Mouse (Mus musculus) right cerebral cortex, postnatal 4 days (tissue): ENCODE results near the gene Ube2i.
A peak's percentile ranks its signal among the peaks of the same experiment; 100 is the strongest.

Source experiments
- DNase-seq: peaks from one replicate; pipeline ENCODE4 v3.0.0-alpha.2; 2022

Gene Ube2i

DNA sequence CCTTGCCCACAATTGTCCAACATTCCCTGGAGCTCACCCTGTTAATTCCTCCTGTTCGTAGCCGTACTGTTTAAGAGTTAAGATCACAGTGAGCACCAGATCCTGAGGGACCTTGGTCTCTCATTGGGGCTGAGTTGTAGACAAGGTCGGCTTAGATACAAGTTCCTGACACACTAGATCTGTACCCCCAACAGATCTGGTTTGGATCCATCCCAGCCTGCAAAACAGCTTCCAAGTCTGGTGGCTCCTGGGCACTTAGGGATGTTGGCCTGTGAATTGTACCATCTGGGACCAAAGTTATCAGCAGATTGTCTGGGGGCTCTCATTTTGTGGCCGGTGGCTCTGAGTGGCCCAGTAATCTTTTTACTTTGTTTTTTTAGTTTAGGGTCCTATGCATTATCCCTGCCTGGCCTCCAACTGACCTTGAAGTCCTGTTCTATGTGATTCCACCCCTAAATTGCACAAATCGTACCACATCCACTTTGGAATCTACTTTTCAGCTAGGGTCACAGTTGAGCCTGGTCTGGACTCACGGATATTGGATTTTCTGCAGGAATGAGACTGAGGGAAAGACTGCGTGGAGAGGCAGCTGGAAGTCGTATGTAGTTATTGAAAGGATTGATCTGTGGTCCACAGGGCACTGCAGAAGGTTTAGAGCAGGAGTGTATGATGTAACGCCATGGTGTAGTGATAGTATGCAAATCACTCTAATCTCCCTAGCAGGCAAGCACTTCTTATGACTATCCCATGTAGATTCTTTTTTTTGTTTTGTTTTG lies at the start of gene Ube2i:
Gene Ube2i, minus strand, starts transcription at position 52 of the 776 bp plus-strand sequence.
- no peak for DNase-seq

DNA sequence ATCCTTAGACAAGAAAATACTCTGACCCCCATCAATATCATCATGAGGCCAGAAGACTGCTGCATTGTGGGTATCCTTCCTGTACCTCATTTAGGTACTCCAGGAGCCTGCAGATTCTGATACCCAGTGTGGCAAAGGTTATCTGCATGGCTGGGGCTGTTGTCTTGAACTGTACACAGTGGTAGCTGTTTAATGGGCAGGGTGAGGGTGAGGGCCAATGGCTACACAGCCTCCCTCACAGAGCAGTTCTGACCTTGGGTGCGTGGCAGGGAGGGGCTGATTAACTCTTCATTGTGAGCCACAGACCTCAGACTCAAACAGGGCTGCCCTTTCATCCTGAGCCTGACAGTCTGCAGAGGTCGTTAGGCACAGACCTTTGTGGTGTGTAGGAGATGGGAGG lies 48.5 kb upstream of the Ube2i start:
- no peak for DNase-seq

DNA sequence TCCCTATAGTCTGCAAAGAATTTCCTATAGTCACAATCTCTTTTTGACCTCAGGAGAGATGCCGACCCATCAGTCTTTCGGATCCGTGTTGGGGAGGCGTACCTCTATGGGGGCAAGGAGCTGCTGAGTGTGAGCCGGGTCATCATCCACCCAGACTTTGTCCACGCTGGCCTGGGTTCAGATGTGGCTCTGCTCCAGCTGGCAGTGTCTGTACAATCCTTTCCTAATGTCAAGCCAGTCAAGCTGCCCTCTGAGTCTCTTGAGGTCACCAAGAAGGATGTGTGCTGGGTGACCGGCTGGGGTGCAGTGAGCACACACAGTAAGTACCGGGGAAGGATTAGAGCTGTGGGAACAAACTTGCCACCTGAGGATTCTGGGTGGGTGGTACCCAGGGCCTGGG lies 46.4 kb upstream of the Ube2i start:
- DNase-seq = no peak

DNA sequence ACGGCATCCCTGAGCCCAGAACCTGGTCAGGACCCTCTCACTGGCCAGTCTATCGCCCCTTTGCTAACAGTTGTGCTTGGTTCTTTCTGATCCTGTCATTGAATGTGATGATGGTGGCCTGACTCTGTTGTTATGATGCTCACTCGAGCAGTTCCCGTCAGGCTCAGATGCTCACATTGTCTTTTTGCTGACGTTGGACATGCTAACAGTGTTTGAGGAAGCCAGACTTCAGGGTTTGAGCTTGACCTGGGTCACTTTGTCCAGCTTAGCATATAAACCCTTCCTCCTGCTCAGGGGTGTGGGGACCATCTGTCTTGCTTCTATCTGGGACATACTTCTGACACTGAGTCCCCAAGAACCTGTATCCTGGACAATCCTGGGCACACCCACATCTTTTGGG lies 43.9 kb upstream of the Ube2i start, which contains the start of gene Prss29:
Gene Prss29, plus strand, starts transcription at position 301 of the 400 bp plus-strand sequence.
- no peak for DNase-seq

DNA sequence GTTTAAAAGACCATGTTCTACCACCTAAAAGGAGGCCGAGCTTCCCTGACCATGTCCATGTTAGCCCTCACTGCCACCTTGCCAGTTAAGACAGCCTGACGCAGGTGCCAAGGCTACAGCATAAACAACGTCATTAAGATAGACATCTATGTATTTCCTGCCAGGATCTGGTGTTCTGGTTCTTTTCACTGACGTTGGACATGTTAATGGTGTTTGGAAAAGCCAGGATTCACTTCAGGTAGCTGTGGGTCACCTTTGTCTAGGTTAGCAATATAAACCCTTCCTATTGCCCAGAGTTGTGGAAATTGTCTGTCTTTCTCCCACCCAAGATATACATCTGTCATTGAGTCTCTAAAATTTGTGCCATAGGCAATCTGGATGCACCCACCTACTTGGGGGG lies 33.9 kb upstream of the Ube2i start, which contains the start of gene Prss28:
Gene Prss28, plus strand, starts transcription at position 301 of the 400 bp plus-strand sequence.
- DNase-seq = no peak

DNA sequence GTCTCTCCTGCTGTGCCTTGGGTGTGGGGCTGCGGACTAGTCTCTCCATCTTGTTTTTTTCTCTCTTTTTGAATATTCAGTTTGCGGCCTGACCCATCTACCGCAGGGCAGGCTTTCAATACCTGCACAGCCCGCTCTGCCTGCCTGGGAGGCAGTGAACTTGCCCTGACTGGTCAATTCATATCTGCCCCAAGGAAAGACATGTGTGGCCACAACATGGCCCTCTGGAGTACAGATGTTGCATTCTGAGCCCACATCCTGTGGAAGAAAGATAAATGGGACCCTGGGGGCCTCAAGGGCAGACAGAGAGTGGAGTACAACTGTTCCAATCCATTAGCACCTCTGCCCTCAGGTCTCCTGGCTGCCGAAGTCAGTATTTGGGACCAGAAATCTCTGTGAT lies 23.7 kb upstream of the Ube2i start, which contains the start of gene Prss34:
Gene Prss34, plus strand, starts transcription at position 301 of the 400 bp plus-strand sequence.
- DNase-seq = no peak

DNA sequence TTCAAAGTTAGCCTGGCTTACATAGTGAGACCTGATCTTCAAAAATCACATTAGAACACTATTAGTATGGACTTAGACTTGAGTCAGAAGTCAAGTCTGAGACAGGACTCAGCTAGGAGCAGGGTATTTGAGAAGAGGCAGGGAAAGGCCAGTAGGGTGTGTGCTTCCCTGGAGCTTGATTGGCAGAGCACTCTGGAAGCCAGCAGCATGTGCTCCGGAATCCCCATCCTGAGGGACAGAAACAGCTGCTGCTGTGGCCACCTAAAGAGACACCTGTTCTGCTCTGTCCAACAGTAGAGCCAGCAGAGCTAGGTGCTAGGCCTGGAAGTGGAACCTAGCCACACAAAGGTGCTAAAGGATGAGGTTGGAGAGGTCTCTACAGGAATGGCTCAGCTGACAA lies 19.7 kb upstream of the Ube2i start:
- DNase-seq = no peak

DNA sequence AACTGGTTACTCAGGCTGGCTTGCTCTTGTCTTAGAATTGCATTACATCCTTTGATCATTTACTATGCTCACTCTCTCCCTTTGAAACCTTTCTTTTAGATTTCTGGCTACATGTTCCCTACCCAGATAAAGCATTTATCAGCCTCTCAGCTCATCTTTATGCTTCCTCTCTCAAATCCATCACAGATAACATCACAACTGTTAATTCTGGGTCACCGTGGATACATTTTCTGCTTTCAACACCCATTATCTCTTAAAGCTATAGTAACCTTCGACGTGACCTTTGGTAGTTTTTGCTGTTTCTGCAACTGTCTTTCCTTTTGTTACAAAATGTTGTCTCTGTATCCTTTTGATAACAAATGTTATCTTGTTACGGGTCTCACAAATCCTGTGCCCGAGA lies 19.1 kb upstream of the Ube2i start:
- DNase-seq = no peak

DNA sequence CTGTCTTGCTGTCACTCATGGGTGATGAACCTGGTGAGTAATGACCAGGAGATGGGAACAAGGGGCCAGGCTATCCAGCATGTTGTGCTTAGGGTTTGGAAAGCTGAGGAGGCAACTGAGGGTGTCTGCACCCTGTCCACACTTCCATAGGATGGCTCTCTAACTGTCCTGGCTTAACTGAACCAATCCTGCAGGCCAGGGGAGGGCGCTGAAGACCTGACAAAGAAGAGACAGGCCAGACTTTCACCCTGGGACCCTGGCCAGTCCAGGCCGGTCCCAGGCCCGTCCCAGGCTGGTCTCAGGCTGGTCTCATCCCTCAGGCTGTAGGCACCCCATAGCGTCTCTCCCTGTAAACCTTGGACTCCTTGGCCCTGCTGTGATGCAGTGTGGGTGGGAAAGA lies 16.0 kb upstream of the Ube2i start:
- DNase-seq = no peak

DNA sequence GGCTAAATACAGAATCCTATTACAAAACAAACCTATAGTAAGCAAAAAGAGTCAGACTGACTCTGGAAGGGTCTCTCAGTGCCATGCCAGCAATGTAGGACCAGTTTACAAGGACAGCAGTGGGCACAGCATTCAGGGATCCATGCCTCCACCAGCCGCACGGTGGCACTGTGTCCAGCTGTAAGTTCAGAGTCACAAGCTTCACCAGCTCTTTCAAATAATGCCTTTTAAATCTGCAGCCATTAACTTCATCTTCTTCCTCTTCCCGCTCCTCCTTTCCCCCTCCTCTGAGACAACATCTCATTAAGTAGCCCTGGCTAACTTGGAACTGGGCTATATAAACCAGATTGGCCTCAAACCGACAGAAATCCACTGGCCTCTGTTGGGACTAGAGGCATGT lies 14.4 kb upstream of the Ube2i start:
- peak; percentile 53 for DNase-seq

DNA sequence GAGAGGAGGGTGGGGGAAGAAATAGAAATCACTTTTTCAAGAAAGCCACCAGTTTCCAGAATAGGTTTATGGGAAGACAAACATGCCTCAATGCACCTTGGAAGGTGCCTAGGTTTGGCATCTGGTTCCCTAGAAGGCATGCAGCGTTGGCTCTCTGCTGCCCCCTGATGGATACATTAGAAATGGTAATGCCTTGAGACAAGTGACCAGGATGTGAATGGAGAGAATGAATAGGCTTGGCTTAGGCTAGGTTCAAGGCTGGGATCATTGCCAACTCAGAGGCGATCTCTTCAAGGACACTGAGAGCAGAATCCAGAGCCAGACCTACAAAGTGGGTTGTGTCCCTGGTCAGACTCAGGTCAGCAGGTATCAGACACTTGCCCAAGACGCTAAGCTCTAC lies 10.6 kb upstream of the Ube2i start:
- DNase-seq = peak; percentile 53

DNA sequence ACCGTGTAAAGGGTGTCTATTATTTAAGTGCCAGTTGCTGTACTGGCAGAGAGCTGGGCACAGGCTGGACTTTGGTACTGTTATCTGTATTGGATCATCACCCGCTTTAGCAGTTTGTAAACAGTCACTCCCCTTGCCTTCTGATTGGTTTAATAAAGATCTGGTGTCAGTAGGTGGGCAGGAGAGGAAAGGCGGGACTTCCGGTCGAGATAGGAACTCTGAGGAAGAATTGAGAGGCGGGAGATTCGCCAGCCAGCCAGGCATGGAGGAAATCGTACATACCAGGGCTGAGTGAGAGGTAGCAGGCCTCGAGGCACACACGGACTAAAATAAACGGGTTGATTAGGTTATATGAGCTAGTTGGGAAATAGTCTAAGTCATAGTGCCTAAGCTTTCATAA lies 7.7 kb upstream of the Ube2i start:
- DNase-seq = no peak

DNA sequence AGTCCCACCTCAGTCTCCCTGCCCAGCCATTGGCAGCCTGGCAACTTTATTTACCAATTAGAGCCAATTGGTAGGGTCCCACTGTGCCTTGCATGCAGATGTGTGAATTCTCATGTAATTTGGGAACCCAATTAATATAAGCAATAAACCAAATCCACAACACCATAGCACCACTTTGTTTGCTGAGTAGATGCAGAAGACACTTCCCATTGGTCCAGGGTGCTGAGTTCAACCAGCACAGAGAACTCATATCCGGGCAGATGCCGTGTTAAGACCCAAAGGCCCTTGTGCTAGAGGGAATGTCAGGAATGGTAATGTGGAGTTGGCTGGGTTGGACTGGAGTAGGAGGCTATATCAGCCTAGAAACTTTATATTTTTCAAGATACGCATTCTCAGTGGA lies 1.4 kb upstream of the Ube2i start:
- DNase-seq = no peak

DNA sequence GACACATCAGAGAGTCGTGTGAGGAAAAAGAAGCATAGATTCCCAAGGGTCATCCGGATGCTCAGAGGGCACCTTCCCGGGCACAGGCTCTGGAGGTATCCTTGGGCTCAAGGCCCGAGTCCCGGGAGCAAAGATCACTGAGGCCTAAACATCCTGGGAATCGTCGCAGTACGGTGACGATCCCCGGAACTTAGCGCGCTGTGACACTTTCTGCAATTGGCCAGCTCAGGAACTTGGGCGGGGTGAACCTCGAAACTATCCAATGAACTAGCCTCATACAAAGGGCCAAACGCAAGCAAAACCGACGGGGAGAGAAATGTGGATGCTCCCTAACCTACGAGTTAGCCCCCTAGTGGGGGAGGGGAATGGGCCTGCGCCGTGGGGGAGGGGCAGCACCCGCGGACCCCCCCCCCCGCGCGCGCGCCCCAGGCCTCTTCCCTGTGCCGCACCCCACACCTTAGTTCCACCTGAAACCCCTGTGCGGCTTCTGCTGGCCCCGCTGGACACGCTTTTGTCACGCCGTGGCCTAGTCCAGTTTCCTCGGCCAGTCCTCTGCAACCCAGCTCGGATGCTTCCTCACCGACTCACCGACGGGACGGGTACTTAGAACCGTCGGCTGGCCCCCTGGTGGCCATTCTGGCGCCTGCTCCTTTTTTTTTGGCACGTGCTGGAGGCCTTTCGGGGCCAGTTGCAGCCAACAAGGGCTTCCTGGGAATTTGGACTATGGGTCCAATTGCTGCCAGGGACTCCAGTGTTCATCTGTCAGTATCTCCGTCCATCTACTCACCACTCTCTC lies 518 bp downstream of the Ube2i start:
- peak; percentile 90 for DNase-seq

DNA sequence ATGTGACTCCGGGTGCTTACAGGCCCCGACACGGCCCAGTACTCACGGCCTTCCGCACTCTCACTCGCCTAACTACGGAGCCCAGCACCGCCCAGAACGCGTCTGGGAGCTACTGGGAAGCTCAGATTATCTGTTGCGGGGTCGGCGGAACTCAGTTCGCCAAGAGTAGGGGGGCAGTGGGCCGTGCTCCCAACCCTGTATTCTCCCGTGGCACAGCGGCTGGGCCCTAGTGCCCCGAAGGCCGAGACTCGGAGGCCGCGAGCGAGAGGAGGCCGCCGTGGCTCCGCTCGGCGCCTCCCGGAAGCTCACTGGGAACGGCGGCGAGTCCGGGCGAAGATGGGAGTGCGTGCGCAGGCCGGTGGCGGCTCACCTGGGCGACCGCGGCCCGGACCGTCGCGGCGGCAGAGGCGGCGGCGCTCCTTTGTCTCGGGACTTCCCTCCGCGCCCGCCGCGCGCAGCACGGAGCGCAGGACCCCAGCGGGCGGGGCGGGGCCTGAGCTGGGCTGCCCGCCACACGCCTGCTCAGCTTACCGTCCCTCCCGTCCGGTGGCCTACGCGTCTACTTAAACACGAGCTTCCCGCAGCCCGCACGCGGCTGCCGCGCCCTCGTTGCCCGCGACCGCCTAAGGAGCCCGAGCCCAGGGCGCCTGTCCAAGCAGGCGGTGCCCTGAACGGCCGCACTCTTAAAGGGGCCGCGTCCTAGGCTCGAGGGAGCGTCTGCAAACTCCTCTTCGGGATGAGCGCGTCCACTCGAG lies 1.3 kb downstream of the Ube2i start:
- peak; percentile 79 for DNase-seq

DNA sequence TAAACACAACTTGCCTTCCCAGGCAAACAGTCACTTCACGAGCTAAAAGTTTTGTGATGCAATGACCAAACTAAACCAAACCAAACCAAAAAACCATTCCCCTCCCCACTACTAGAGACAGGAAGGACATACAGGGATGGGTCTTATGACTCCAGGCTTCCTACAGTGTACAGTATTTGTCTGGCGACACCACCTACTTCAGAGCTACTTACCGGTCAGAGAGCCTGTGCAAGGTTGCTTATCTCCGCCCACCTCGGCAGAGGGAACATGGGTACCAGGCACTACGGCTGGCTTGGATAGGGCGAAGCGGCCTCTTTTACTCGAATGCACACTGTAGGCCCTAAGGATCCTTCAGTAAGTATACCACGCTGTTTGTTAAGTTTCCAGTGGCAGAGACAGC lies 2.1 kb downstream of the Ube2i start:
- DNase-seq = no peak

DNA sequence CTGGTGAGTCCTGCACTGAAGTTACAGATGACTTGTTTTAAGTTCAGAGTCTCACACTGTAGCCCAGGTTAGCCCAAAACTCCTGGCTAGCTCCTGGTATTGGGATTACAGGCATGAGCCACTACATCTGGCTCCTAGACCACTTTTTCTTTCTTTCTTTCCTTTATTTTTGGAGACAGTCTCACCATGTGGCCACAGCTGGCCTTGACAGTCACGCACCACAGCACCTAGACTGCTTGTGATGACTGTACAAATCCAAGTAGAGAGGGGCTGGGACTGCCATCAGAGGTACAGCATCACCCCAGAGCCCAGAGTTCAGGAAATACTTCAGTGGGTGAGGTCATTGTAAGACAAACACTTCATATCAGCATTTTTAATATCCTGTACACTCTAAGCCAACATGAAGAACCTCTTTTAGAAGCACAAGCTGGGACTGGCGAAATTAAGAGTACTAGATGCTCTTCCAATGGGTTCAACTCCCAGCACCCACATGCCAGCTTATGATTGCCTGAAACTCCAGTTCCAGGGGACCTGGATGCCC lies 3.6 kb downstream of the Ube2i start:
- DNase-seq = no peak

DNA sequence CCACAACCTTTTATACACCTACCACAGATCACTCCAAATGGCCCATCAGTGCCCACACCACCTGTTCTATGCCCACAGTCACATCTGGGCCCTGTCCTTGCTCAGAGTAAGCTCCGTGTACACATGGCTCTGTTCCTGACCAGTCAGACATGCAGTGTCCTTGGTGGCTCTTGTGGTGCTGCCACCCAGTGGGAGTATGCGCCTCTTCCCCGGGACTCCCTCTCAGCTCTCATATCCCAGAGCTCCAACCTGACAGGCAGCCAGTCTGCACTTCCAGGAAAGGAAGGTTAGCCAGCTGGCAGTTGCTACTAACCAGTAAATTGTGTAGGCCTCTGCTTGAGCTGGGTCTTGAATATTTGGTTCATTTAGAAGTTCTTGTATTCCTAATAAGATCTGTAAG lies 10.0 kb downstream of the Ube2i start:
- no peak for DNase-seq

DNA sequence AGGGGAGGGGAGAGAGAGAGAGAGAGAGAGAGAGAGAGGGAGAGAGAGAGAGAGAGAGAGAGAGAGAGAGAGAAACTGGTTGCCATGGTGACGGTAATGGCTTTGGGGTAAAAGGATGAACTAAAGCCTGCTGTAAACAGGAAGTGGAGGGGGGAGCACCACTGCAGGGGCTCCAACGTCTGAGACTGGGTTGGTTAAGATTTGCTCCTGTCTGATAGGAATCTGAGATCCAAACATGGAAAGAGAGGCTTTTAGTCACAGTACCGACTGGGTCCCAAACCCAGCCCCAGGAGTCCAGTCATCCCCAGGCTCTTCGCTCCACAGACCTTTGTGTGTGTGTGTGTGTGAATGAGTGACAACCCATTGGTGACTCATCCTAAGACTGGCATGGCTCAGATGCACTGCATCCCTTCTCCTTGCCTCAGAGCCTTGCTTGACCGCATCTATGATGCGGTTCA lies 16.6 kb downstream of the Ube2i start:
- no peak for DNase-seq

DNA sequence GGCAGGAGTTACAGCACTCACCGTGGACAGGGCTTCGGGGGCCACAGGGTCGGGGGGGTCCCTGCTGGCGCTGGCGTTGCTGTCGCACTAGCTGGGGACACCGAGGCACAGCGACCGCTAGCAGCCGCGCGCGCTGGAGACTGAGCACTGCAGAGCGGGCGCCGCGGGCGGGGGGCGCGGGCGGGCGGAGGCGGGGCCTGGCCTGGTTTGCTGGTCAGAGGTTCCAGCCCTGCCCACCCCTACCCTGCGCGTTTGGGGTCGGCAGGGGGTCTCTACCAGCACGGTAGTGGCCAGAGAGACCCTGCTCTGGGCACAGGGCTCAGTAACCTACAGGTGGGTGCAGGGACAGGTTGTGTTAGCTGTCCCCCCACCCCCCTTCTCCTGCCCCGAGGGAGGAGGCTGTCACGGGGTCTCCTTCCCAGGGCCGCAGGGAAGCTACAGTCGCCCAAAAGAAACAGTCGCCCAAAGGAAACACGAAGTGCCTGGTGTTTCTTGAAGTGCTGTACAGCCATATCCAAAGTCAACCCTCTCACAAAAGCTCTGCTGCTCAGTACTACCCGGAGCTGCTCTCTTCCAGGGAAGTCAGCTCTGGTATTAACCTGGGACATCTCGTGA lies 18.2 kb downstream of the Ube2i start, which contains the start of gene Baiap3:
Gene Baiap3, minus strand, starts transcription at position 225 of the 615 bp plus-strand sequence.
- peak; percentile 44 for DNase-seq

DNA sequence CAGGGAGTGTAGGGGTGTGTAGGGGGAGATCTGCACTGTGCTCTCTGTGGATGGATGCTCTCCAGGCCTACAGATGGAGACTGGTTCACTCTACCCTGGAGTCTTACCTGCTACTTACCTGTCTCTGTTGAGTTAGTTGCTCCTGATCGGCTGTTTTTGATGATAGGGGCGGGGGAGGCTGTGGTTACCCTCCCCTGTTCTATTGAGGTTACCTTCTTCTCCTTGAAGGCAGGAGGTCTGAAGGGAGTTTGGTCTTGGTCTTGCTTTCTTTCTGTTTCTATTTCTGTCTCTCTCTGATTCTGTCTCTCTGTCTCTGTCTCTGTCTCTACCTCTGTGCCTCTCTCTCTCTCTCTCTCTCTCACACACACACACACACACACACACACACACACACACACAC lies 19.3 kb downstream of the Ube2i start:
- DNase-seq = no peak

DNA sequence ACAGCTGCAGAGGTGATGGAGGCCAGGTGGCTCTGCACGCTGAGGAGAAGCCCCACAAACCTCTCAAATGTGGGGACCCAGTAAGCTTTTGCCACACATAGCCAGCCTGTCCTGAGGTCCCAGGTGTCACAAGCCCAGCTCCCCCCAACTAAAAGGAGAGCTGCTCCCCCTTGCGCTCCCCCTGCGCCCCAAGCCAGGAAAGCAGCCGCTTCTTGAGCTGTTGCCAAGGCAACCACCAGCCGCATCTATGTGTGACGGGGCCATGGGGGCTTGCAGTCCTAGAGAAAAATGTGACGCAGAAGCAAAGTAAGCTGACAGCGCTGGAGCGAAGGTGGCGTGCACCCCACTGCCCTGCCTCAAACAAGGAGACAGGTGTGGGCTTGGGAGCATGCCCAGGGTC lies 20.7 kb downstream of the Ube2i start:
- peak; percentile 53 for DNase-seq
